Mouse (Mus musculus): ENCODE measurements around the gene Ccdc30. TPM values are rescaled to one million over a fixed set of nuclear protein-coding genes. Genes with fewer than 3 reads are reported as not detected.

Gene Ccdc30
- total and polyA plus RNA-seq, 3 experiments = not detected

DNA sequence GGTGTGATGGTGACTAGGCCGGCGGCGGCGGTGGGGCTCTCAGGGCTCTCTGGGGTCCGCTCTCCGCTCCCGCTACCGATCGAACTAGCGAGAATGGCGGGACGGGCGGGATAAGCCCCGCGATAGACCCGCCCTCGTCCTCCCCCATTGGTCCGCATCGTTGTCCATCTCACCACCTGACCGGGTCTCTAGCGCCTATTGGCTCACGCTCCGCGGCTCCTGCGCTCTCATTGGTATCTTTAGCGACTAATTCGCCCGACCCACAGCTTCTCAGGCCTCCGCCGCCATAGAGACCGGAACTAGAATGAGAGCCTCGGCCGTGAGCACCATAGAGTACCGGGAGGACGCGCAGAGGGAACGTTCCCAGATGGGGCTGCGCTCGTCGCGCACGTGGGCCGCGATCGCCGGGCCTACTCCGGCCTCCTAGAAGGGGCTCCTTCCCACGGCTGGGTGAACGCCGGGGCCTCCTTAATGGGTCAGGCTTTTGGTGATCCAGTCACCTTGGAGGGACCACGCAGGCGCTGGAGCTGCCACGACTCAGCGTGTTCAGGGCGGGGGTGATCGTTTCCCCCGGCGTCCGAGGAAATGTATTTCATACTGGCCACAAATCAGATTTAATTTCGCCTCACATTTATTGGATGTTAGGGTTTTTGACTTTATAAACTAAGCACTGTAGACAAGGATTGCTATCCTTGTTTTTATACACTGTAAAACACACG, 120.7 kb downstream of the Ccdc30 start, which contains the start of gene Ybx1 (continued):
- TF ChIP-seq USF1 (IDR thresholded peaks at IDR 0.05; ENCODE audit: low read depth, low read length) (peak; percentile 97), NRF1 (IDR thresholded peaks at IDR 0.05; ENCODE audit: insufficient read depth, low read depth, low read length, poor library complexity, severe bottlenecking) (peak; percentile 56; the same call in 1 of the 2 replicates), MAX (IDR thresholded peaks at IDR 0.05; ENCODE audit: low read length) (peak; percentile 94), EP300 (IDR thresholded peaks at IDR 0.05; ENCODE audit: low read depth in 1 of 2, low read length in 2 of 2) (no peak), MAZ (IDR thresholded peaks at IDR 0.05; ENCODE audit: low read depth, low read length) (no peak), MXI1 (IDR thresholded peaks at IDR 0.05; ENCODE audit: low read depth, low read length) (peak; percentile 99), ZC3H11A (IDR thresholded peaks at IDR 0.05; ENCODE audit: low read depth, low read length) (no peak), HCFC1 (IDR thresholded peaks at IDR 0.05; ENCODE audit: low read depth, low read length) (peak; percentile 88), NELFE (IDR thresholded peaks at IDR 0.05; ENCODE audit: low read depth, low read length) (peak; percentile 80)

DNA sequence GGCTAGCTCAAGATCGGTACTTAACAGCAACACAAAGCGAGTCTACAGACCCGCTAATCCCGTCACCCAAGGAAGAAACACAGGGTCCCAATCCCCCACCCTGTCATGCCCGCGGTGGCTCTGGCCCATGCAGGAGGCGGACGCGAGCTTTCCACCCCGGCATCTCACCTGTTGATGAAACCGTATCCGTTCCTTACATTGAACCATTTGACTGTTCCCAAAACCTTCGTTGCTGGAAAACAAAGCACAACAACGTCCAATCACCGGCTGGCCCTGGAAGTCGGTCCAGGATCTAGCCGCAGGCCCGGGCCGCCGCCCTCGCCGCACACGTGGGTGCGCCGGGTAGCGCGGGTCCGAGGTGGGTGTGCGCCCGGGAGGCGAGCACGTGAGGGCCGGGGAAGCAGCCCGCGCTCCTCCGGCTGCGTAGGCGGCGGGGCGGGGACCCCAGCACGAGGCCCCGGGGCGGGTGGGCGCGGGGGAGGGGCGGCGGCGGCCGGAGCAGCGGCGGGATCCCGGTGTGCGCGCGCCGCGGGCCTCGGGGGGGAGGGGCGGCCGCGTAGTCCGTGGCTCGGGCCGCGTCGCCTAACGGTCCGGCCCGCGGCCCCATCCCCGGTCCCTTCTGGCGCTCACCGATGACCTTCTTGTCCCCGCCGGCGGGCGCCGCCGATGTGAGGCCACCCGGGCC, 121.6 kb downstream of the Ccdc30 start:
- H3K27me3 ChIP-seq (ENCODE audit: control insufficient read depth in 1 of 2, insufficient read depth in 2 of 2, low read length in 2 of 2) = no peaks in the 10 kb centered on the region
- peaks cover 2 to 15% of the 10 kb centered on the region in 2 experiments; a peak in 3 of 4 replicates for H3K4me1 ChIP-seq (ENCODE audit: control insufficient read depth in 1 of 2, insufficient read depth in 2 of 2, low read length in 2 of 2)
- DNase-seq (ENCODE audit: low read depth, low spot score) = peak; percentile 55
- H3K27ac ChIP-seq (ENCODE audit: control insufficient read depth, low read depth, low read length) = peak overlapping the region; percentile 96
- H3K9ac ChIP-seq (ENCODE audit: control insufficient read depth, low read depth, low read length, poor library complexity, severe bottlenecking) = peak overlapping the region; percentile 99
- peak overlapping the region; percentile 84 to 99 for H3K4me3 ChIP-seq (ENCODE audit: control insufficient read depth in 1 of 2, insufficient read depth in 1 of 2, low read depth in 2 of 2, low read length in 2 of 2)
- no peaks in the 10 kb centered on the region for H3K9me3 ChIP-seq (replicated peaks; ENCODE audit: insufficient read depth, low read length)
- TF ChIP-seq POLR2A (IDR thresholded peaks at IDR 0.05; ENCODE audit: control insufficient read depth in 1 of 2, insufficient read depth in 1 of 2, low read depth in 1 of 2, low read length in 2 of 2, poor library complexity in 1 of 2) (peak in 1 of 2 experiments; percentile 43; a peak in 1 of 4 replicates), MAX (IDR thresholded peaks at IDR 0.05; ENCODE audit: low read length) (peak; percentile 68), MXI1 (IDR thresholded peaks at IDR 0.05; ENCODE audit: low read depth, low read length) (peak; percentile 98), ZC3H11A (IDR thresholded peaks at IDR 0.05; ENCODE audit: low read depth, low read length) (no peak), MYC (IDR thresholded peaks at IDR 0.05; ENCODE audit: low read depth, low read length) (peak; percentile 23; the same call in 1 of the 2 replicates), CHD1 (IDR thresholded peaks at IDR 0.05; ENCODE audit: low read depth, low read length) (peak; percentile 97; the same call in 1 of the 2 replicates), SIN3A (IDR thresholded peaks at IDR 0.05; ENCODE audit: low read length) (peak; percentile 57), MAFK (IDR thresholded peaks at IDR 0.05; ENCODE audit: borderline replicate concordance, low read depth, low read length) (no peak), BHLHE40 (IDR thresholded peaks at IDR 0.05; ENCODE audit: borderline replicate concordance, low read depth, low read length) (peak; percentile 52; the same call in 1 of the 2 replicates)
- H3K36me3 ChIP-seq (ENCODE audit: control insufficient read depth in 1 of 2, insufficient read depth in 2 of 2, low read length in 2 of 2) = peaks cover 14 to 26% of the 10 kb centered on the region in 2 experiments
- peaks cover 60% of the 10 kb centered on the region for H3K79me2 ChIP-seq (ENCODE audit: control insufficient read depth, insufficient read depth, low read length, poor library complexity)
